Comparison of ENCODE assay signal across 1 mouse cellular context in the genomic region with DNA sequence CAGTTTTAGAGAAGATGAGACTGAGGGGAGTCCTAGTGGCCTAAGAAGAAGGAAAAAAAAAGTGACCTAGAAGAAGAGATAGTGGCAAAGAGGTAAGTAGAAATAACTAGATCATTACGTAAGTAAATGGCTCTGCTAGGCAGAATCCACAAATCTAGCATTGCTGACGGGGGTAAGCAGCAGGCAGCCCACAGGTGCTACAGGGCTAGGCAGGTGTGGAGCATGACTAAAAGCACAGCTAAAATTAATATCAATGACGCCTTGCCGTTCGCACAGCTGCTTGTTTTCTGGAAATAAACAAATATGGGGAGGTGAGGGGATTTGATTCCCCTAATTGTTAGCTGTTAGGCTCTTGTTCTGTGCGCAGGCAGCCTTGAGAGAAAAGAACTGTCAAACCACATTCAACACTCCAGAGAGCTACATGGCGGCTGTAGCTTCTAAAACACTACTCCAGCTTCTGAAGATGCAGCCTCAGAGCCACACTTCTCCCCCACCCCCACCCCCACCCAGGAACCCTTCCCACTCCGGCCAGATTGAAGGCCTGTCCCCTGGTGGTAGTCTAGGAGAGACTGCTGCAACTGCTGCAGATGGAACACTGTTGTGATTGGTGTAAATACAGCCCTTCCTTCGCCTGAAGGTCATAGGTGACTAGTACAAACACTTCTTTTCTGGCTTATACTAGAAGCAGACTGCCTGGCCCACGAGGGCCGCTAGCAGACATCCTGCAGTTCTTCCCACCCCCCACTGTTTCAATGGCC.
TF ChIP-seq lines count a peak whose summit lies in the region.

No protein-coding gene starts in this region.

TF ChIP-seq in CH12.LX, 34 proteins besides CTCF, POLR2A, EP300 and RAD21 (continued from another document):
- TF ChIP-seq MYC (IDR thresholded peaks at IDR 0.05; ENCODE audit: low read depth, low read length), result 0 out of 2 replicates have a peak, but pooled peaks have one; percentile 51
- TF ChIP-seq GABPA (IDR thresholded peaks at IDR 0.05; ENCODE audit: insufficient replicate concordance, low read depth, low read length), result no peak
- peak; percentile 49 for TF ChIP-seq MAX (IDR thresholded peaks at IDR 0.05; ENCODE audit: low read length)
- no peak for TF ChIP-seq PAX5 (IDR thresholded peaks at IDR 0.05; ENCODE audit: low read length)
- TF ChIP-seq TCF12 (IDR thresholded peaks at IDR 0.05; ENCODE audit: low read depth, low read length), result peak; percentile 83
